Mouse (Mus musculus) lung, postnatal 4 days (tissue): ENCODE measurements around the gene Sumf1.

ENCODE experiments used
- DNase-seq, 2 experiments: peaks; one replicate each; pipeline ENCODE4 v3.0.0; 2021

Sumf1 gene

GRCm38 (mm10) chr6:108146637-108147036 lies 38.7 kb downstream of the Sumf1 start:
- DNase-seq: no peak

- DNase-seq: no peak
These were observed 39.3 kb downstream of the Sumf1 start for GRCm38 (mm10) chr6:108145941-108146588.

DNA sequence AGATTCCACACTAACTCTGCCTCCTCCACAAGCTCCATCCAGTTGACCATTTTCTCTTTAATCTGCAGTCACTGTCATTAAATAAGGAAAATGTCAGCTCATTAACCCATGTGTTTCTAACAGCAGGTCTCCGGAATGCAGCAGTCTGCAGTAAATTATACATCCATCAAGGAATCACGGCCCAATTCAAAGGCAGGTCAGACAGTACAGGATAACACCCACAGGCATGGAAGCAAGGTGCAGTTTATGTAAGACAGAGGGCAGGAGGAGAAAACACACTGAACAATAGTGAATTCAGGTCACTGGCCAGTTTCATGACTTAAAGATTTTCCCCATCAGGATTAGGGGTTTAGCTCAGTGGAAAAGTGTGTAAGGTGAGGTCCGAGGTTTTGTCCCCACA lies 40.1 kb downstream of the Sumf1 start:
- no peak for DNase-seq

GRCm38 (mm10) chr6:108142796-108143195 lies 42.6 kb downstream of the Sumf1 start:
- DNase-seq: no peak

GRCm38 (mm10) chr6:108140722-108141490 lies 44.5 kb downstream of the Sumf1 start:
- no peak for DNase-seq

GRCm38 (mm10) chr6:108137031-108137430 lies 48.4 kb downstream of the Sumf1 start:
- DNase-seq: no peak

DNA sequence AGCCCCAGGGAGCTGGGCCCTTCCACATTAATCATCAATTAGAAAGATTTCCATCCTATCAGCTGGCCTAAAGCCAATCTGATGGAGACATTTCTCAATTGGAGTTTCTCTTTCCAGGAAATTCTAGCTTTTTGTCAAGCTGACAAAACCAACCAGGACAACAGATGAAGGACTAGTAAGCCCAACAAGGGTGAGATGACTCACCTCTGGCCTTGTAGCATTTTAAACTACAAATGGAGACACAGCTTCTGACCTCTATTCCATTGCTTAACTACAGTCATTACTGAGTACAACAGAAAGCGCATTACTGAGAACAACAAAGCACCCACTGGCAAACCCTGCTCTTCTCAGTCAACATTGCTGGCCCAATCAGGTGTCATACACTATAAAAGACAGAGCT lies 49.1 kb downstream of the Sumf1 start:
- no peak for DNase-seq

DNA sequence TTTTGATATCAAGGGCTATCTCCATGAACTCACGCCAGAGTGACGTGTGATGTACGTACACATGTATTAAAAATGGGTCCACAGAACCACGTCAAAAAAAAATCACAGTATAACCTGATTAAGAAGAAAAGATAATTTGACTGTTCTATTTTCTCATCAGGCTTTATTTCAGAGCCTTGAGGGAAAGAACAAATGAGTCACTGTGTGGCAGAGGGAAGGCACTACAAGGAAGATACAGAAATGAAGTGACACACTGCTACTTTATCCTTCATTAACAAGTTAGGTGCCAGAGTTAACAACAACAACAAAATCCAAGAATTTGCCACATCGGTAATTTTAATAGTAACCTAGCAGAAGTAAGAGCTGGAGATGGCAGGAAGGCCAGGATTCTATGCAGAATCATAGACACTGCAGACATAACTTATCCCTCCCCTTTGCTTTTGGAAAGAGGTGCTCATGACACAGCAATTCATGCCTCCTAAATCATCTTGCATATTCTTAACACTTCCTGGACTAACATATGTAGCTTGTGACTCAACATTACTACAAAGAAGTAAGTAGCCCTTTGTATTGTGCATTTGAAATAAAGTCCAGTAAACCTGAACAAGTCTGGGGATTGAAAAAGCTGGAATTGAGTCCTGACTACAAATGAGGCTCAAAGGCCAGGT lies 53.0 kb downstream of the Sumf1 start:
- DNase-seq: no peak

DNA sequence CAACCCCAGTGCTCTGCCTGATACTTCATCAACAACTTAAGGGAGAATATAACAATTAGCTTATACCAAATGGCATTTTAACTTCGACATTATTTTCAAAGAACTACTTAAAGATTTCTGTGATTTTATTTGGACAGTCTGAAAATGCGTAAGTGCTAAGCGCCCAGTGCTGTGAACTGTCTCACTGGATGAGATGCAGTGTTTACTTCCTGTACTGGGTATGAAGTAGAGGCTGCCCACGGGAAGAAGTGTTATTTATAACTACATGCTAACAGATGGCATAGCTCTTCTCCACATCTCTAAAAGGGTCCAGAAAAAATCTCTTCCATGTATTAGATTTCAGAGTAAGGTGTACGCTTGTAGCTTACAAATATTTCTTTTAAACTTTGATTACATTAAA lies 54.7 kb downstream of the Sumf1 start:
- no peak for DNase-seq

DNA sequence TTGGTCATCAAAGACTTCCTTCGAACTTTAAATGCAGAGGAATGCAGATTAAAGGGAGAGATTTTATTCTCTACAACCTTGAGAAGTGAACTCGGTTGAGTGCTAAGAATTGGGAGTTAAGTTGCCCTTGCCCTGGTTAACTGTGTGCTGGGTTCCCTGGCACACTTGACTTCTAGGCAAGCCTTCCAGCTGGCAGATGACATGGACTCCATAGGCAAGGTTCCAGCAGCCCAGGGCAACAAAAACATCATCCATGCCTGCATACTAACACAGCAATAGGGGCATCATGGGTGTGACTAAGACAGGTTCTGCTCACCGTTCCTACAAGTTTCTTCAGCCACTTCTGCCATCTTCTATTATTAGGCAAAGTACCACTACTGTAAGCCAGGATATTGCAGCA lies 58.8 kb downstream of the Sumf1 start:
- no peak for DNase-seq

- DNase-seq: no peak
These were observed 59.9 kb downstream of the Sumf1 start for GRCm38 (mm10) chr6:108125474-108125873.

DNA sequence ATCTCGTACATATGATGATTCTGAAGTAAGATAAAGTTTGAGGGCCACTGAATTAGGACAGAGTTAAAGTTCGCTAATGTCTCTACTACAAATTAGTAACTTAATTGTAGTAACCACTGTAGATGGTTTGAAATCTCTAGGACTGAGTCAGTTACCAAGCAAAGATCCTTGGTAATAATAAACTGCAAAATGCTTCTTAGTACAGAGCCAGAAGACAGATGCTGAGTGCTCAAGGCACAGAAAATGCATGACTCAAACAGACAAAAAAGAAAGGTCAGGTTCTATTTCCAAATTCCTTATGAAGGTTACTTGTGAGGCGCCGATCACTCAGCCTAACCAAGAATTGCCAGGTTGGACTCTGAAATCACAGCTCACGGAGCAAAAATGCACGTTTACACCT lies 67.5 kb downstream of the Sumf1 start:
- no peak for DNase-seq

DNA sequence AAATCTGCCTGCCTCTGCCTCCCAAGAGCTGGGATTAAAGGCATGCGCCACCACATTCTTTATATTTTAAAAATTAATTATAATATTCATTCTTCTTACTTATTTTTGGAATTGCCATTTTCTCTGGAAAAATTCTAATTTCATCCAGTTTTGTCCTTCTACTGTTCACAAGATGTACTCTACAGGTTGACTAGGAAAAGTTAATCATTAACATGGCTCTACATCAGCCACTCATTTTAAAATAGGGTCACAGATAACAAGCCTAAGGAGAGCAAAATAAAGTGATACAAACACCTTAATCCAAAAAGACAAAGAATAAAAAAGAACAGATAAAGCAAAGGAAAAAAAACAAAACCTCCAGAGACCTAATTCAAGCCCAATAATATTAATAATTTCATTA lies 70.4 kb downstream of the Sumf1 start:
- DNase-seq: no peak

DNA sequence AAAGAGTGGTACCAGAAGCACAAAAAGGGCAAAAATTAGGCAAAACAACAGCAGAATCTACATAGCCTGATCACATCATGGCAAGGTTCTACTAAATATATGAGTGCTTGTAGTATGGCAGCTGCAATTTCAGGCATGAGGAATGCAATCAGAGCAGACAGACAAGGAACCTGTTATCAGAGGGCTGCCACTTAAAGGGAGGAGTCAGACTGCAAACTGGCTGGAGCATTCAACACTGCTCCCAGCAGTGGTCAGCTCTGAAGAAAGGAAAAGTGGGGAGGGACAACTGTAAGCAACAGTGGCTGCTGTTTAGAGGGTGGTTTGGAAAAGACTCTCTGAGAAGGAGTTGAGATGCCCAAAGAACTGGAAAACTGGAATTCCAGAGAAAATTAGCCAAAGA lies 73.7 kb downstream of the Sumf1 start:
- no peak for DNase-seq

GRCm38 (mm10) chr6:108110336-108110735 lies 75.0 kb downstream of the Sumf1 start:
- DNase-seq: no peak

DNA sequence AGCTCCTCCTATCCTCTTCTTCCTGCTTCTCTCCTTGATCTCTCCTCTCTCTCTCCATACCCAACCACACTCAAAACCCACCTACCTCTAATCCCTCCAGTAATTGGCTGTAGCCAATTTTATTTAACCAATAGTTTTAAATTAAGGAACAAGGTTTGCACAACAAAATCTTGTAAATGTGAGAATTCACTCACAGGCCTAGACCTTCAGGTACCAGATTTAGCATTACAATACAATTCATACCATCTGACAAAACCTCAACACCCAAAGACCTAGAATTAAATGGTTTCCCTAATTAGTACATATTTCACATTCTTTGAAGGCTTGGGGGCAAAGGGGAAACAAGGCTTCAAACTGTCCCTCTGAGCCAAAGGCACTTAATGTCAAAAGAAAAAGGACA lies 78.0 kb downstream of the Sumf1 start:
- DNase-seq: no peak

GRCm38 (mm10) chr6:108101936-108102830 lies 83.2 kb downstream of the Sumf1 start:
- no peak for DNase-seq

DNA sequence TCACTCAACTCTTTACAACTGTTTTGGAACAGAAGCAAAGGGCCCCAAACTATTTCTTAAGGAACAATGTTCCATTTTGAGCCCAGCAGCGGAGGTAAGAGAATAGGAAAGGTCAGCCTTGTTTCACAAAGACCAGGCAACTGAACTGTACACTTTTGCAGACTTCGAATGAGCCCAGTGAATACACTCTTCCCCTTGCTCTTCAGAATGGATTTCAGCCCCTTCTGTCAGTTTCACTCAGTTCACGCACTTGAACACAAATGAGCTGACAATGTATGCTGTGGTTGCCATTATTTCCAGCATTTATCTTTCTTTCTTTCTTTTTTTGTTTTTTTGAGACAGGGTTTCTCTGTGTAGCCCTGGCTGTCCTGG lies 86.5 kb downstream of the Sumf1 start:
- DNase-seq: no peak

- DNase-seq: peak; percentile 68 to 76
These were observed 87.1 kb downstream of the Sumf1 start for GRCm38 (mm10) chr6:108098171-108098845.

DNA sequence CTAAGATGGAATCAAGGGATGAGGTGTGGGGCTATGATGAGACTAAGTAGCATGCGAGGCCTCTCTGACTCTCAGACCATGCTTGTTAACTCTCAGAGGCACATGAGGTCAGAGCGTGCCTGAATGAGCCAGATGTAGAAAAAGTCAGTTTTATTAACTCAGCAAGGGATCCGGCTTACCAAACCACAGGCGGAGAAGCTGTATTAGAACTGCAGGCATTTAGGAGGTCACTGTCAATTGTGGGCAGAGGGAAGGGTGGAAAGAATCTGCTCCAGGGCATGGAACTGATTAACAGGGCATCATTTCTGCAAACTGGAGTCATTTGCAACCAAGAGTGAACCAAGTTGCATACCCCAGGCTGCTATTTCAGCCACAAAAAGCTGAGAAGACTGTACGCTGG lies 89.9 kb downstream of the Sumf1 start:
- DNase-seq: no peak

DNA sequence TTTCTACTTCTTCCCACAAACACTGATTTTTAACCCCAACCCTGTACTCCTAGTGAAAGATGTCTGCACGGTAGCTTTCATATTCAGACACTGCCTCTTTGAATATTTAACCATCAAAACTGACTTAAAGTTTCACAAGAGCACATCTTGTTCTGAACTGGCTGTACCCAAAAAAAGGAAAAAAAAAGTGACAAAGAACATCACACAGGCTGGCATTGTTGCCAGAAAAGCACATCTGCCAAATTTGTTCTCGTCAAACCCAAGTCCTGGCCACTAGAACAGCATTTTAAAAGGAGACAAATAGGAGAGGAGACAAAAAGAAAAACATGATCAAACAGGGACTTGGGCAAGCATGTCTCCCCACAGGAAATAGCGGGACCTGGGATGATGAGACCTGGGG lies 91.9 kb downstream of the Sumf1 start:
- no peak for DNase-seq

- DNase-seq: no peak
These were observed 92.7 kb downstream of the Sumf1 start for GRCm38 (mm10) chr6:108092646-108093045.

DNA sequence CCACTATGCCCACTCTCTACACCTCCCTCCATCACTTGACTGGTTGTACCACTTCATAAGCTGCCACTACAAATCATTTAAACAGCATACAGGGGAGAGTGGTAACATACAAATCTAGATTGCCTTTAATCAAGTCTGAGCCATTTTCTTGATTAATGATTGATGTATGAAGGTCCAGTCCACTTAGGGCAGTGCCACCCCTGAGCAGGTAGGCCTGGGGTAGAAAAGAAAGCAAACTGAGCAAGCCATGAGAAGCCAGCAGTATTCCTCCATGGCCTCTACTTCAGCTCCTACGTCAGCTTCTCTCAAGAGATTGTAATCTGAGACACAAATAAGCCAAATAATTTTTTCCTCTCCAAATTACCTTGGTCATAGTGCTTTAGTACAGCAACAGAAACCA lies 94.1 kb downstream of the Sumf1 start:
- no peak for DNase-seq
